Mouse (Mus musculus): ENCODE data around the gene Srcap. TPM values are rescaled to one million over a fixed set of nuclear protein-coding genes. Genes with fewer than 3 reads are reported as not detected.

Gene Srcap
- total RNA-seq, 2 experiments from 2014 or later = 70.3 to 78.6 TPM

Small RNA genes within 50 kb of the gene (microRNA-seq; reads per million reads assigned to microRNA genes)
- gene Gm47278 = not detected
- gene Mir7060 = not detected

Other genes starting within 250 kb of the Srcap start
- gene Sephs2, start 237.9 kb upstream of the Srcap start, total RNA-seq (2021) = 10 to 100 TPM; 22.1 to 23.7 TPM
- gene Itgal, start 215.7 kb upstream of the Srcap start, total RNA-seq (2021) = 1 to 10 TPM; 1.8 to 2.8 TPM
- 10 to 100 TPM; 32.3 to 36.0 TPM for gene Zfp768, start 166.4 kb upstream of the Srcap start, total RNA-seq (2021)
- gene Zfp747, start 135.9 kb upstream of the Srcap start, total RNA-seq (2021) = 1 to 10 TPM; 4.6 to 6.9 TPM
- gene 9130019O22Rik, start 124.8 kb upstream of the Srcap start, total RNA-seq (2021) = 1 to 10 TPM; 2.8 to 3.3 TPM
- 1 to 10 TPM; 4.7 to 5.5 TPM for gene E430018J23Rik, start 118.4 kb upstream of the Srcap start, total RNA-seq (2021)
- 1 to 10 TPM; 4.6 to 5.0 TPM for gene Zfp764, start 105.2 kb upstream of the Srcap start, total RNA-seq (2021)
- gene Zfp688, start 89.9 kb upstream of the Srcap start, total RNA-seq (2021) = 1 to 10 TPM; 6.6 to 9.1 TPM
- gene Zfp689, start 62.8 kb upstream of the Srcap start, total RNA-seq (2021) = 1 to 10 TPM; 3.3 to 3.4 TPM
- 10 to 100 TPM; 26.1 to 32.5 TPM for gene Prr14, start 52.4 kb upstream of the Srcap start, total RNA-seq (2021)
- 10 to 100 TPM; 39.7 to 51.3 TPM for gene Fbrs, start 32.8 kb upstream of the Srcap start, total RNA-seq (2021)
- gene Gm42715, start 7.6 kb downstream of the Srcap start, total RNA-seq (2021) = 10 to 100 TPM; 15.0 to 19.1 TPM
- 1 to 10 TPM in 1 of 2 experiments, not detected in 1; 3.1 TPM for gene Tmem265, start 49.4 kb downstream of the Srcap start, total RNA-seq (2021)
- 10 to 100 TPM; 21.6 to 25.5 TPM for gene Phkg2, start 61.4 kb downstream of the Srcap start, total RNA-seq (2021)
- gene Ccdc189, start 76.6 kb downstream of the Srcap start, total RNA-seq (2021) = 1 to 10 TPM; 5.0 to 5.1 TPM
- 10 to 100 TPM; 48.4 to 50.5 TPM for gene Rnf40, start 76.8 kb downstream of the Srcap start, total RNA-seq (2021)
- gene Zfp629, start 103.8 kb downstream of the Srcap start, total RNA-seq (2021) = 10 to 100 TPM; 13.1 to 13.5 TPM
- gene Bcl7c, start 196.9 kb downstream of the Srcap start, total RNA-seq (2021) = 100 to 1,000 TPM; 112 to 132 TPM
- 10 to 100 TPM in 1 of 2 experiments, 1 to 10 TPM in 1; 7.0 to 10.0 TPM for gene Ctf1, start 200.8 kb downstream of the Srcap start, total RNA-seq (2021)
- gene Ctf2, start 220.2 kb downstream of the Srcap start, total RNA-seq (2021) = not detected
- 1 to 10 TPM; 8.6 to 8.8 TPM for gene Fbxl19, start 232.6 kb downstream of the Srcap start, total RNA-seq (2021)

Measured in gastrocnemius, postnatal 4 days (tissue).